Mouse (Mus musculus) limb, embryonic 15.5 days (tissue): ENCODE results near the gene Ints3. TPM values are rescaled to one million over a fixed set of nuclear protein-coding genes. Genes with fewer than 3 reads are reported as not detected.

ENCODE experiments used
- ATAC-seq: fragments of 200-750 bp; cut with Nextera tagmentation; 2 replicates; pipeline ENCODE4 v1.8.0; 2017; ENCODE audit warnings: low read depth, moderate TSS enrichment; ENCODE audit not compliant: insufficient number of reproducible peaks, low FRiP score, low TSS enrichment
- H3K27ac ChIP-seq: fragments of 300-500 bp; sonication (generic); 2 replicates; pipeline ENCODE4 v1.5.1; 2015; ENCODE audit warnings: moderate library complexity, mild to moderate bottlenecking, inconsistent platforms
- H3K27me3 ChIP-seq: fragments of 300-500 bp; sonication (generic); 2 replicates; pipeline ENCODE4 v1.6.1; 2015; ENCODE audit warnings: inconsistent platforms
- H3K36me3 ChIP-seq: fragments of 300-500 bp; sonication (generic); 2 replicates; pipeline ENCODE4 v1.6.1; 2015; ENCODE audit warnings: inconsistent platforms
- H3K4me1 ChIP-seq: fragments of 300-500 bp; sonication (generic); 2 replicates; pipeline ENCODE4 v1.6.1; 2015; ENCODE audit warnings: inconsistent platforms
- H3K4me2 ChIP-seq: fragments of 300-500 bp; sonication (generic); 2 replicates; pipeline ENCODE4 v1.6.1; 2015; ENCODE audit warnings: mild to moderate bottlenecking, inconsistent platforms
- H3K4me3 ChIP-seq: fragments of 300-500 bp; sonication (generic); 2 replicates; pipeline ENCODE4 v1.5.1; 2015; ENCODE audit warnings: mild to moderate bottlenecking, inconsistent platforms
- H3K9ac ChIP-seq: fragments of 300-500 bp; sonication (generic); 2 replicates; pipeline ENCODE4 v1.6.1; 2015; ENCODE audit warnings: inconsistent platforms
- H3K9me3 ChIP-seq: fragments of 300-500 bp; sonication (generic); 2 replicates; pipeline ENCODE4 v1.6.1; 2016; ENCODE audit warnings: inconsistent platforms
- WGBS: fragments of 180-500 bp; shearing (Covaris S2); methylation state at CpG from one replicate; pipeline ENCODE4 v1.1.7; 2015; 5-methylcytosine and 5-hydroxymethylcytosine counted together
- polyA plus RNA-seq: library from polyadenylated mRNA; unstranded; fragments of >200 nt; fragmentation: Nextera tagmentation; extraction: Ambion mirVana; gene quantifications from 2 replicates; pipeline ENCODE4 v1.2.1, GENCODE M21; 2015

Ints3 gene
- 25.6 and 28.0 TPM in 2 replicates for polyA plus RNA-seq

DNA sequence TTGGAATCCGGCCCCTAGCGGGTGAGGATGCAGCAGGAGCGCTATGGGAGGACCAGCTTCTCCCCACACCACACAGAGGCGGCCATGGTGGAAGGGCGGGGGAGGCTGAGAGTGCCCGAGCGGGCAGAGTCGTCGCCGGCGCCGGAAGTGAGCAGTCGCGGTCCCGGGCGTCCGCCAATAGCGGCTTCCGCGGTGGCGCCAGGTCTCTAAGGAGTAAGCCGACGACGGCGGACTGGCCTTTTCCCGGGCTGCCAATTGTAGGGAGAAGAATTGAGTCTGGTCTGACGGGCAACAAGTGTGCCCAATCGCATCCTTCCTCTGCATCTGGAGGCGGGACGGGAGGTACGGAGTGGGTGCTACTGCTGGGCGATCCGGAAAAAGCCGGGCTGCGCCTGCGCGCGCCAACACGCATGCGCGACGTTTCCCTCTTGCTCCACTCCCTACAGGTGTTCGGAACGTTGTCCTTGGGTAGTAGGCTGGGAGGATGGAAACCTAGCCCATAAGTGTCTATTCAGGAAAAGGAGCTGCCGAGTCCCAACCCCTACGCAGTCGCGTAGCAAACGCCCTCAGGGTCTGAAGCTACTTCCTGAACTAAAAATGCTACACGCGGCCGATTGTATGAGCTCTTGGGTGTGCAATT, at the start of gene Ints3:
Gene Ints3, minus strand, starts transcription at position 242 of the 640 bp plus-strand sequence.
- Histone ChIP-seq H3K27ac (peak within 1 kb of the TSS; percentile 97), H3K9me3 (no peaks in the 10 kb centered on the region), H3K27me3 (no peaks in the 10 kb centered on the region), H3K36me3 (no peaks in the 10 kb centered on the region), H3K4me3 (peak within 1 kb of the TSS; percentile 72), H3K4me1 (peaks cover 20% of the 10 kb centered on the region), H3K9ac (peak within 1 kb of the TSS; percentile 87), H3K4me2 (peak within 1 kb of the TSS; percentile 88)
- peak; percentile 100 for ATAC-seq
- under 1% methylated on average over 52 of the region's 52 CpGs for WGBS

DNA sequence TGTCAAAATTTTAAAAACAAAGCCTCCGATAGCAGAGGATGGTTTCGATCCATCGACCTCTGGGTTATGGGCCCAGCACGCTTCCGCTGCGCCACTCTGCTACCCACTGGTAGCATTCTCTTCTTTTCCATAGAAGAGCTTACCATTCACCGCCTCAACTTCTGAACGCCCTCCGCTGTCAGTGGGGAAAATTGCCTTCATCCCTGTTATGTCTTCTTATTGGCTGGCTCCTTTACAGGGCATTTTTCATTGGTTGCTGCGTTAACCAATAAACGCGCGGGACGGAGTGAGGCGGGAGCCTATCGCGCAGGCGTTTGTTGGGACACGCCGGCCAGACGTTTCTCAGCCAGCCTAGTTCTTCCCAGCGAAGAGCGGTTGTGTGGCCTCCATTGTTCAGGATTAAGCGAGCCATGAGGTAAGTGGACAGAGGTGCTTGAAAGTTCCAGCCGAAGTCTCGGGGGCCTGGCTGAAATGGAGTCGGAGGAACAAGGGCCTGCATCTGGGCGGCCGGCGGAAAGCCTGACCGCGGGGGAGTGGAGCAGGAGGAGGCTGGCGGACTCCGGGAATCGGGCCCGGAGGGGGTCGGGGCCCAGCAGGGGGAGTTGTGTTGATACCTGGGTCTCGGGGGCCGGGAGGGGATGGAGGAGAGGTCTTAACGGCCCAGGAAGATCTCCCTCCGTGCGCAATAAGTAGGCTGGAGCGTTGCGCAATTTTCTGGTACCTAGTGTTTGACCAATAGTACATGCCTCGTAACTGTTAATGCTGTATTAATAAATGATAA, 42.6 kb upstream of the Ints3 start, which contains the start of gene Ilf2:
Gene Ilf2, plus strand, starts transcription at position 296 of the 781 bp plus-strand sequence.
- peak within 1 kb of the TSS; percentile 86 for H3K9ac ChIP-seq
- peaks cover 27% of the 10 kb centered on the region for H3K36me3 ChIP-seq
- no peaks in the 10 kb centered on the region for H3K9me3 ChIP-seq
- H3K27ac ChIP-seq: peak within 1 kb of the TSS; percentile 93
- WGBS: under 1% methylated on average over 45 of the region's 45 CpGs
- peak within 1 kb of the TSS; percentile 60 for H3K4me2 ChIP-seq
- peaks cover 9% of the 10 kb centered on the region for H3K4me1 ChIP-seq
- ATAC-seq: peak; percentile 99
- H3K27me3 ChIP-seq: no peaks in the 10 kb centered on the region
- peak within 1 kb of the TSS; percentile 68 for H3K4me3 ChIP-seq

DNA sequence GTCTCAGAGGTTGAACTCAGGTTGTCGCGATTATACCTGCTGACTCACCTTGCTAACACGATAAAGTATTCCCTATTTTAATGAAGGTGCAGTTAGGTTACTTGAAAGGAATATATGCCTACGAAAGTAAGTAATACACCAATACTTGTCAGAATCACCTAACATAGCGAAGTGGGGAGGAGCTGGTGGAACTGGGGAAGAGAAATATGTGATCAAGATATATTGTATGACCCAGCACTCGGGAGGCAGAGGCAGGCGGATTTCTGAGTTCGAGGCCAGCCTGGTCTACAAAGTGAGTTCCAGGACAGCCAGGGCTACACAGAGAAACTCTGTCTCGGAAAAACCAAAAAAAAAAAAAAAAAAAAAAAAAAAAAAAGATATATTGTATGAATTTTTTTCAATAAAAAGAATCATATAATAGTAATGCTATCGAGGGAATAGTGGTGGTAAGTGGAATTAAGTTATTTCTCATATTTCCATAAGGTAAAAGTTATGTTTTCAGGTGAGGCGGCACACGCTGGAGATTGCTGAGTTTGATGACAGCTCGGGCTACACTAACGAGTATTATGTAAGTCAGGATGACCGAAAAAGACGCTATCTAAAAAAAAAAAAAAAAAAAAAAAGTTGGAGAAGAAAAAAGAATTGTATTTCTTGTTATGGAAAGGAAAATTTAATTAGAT, 41.9 kb upstream of the Ints3 start:
- peak overlapping the region; percentile 68 for H3K4me3 ChIP-seq
- no peak overlapping the region for H3K27ac ChIP-seq
- no peaks in the 10 kb centered on the region for H3K27me3 ChIP-seq
- peaks cover 19% of the 10 kb centered on the region for H3K36me3 ChIP-seq
- ATAC-seq: no peak
- H3K9me3 ChIP-seq: no peaks in the 10 kb centered on the region
- 40% methylated on average over 16 of the region's 16 CpGs for WGBS
- peaks cover 9% of the 10 kb centered on the region for H3K4me1 ChIP-seq
- H3K9ac ChIP-seq: no peak overlapping the region
- peak overlapping the region; percentile 30; the same call in 1 of the 2 replicates for H3K4me2 ChIP-seq

DNA sequence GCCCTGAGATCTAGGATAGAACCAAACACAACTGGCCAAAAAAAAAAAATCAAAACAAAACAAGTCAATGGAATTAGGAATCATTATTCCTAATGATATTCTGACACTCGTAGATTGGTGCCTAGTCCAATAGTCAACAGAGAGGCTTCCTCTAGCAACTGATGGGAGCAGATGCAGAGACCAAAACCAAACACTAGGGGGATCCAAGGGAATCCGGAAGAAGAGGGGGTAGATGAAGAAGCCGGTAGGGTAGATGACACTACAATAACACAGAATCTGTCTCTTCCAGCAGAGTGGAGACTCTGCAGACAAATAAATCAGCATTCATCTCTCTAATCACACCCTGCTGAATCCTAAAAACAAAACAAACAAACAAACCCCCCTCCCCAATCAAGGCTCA, 38.8 kb upstream of the Ints3 start:
- ATAC-seq: no peak
- peaks cover 7% of the 10 kb centered on the region for H3K4me1 ChIP-seq
- H3K27ac ChIP-seq: no peak overlapping the region
- no peak overlapping the region for H3K4me2 ChIP-seq
- WGBS: 24% methylated on average over 3 of the region's 3 CpGs
- H3K36me3 ChIP-seq: no peaks in the 10 kb centered on the region
- no peak overlapping the region for H3K9ac ChIP-seq
- no peaks in the 10 kb centered on the region for H3K9me3 ChIP-seq
- H3K4me3 ChIP-seq: no peak overlapping the region
- H3K27me3 ChIP-seq: no peaks in the 10 kb centered on the region

DNA sequence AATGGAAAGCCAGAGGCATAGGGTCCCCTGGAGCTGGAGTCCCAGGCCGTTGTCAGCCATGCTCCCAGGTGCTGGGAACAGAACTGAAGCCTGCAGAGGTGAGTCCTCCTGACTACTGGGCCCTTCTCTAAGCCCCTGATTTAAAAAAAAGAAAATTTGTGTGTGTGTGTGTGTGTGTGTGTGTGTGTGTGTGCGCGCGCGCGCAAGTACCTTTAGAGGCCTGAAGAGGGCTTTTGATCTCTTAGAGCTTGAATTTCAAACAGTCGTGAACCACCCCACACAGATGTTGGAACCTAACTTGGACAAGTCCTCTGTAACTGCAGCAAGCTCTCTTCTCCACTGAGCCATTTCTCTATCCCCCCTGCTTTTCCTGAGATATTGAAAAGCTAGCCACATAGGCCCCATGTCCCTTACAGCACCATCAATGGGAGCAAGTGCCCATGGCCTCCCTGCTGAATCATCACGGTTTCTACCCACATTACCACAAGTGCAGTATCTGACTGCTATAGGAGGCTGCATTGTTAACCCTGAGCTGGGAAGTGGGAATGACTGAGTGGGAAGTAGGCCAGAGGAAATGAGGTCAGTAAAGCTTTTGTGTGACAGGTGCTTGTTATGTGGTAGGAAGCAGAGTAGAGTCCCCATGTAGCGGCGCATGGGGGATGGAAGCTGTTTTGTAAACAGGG, 34.3 kb upstream of the Ints3 start:
- Histone ChIP-seq H3K27ac (no peak overlapping the region), H3K36me3 (no peaks in the 10 kb centered on the region), H3K4me2 (no peak overlapping the region), H3K27me3 (peaks cover 35% of the 10 kb centered on the region), H3K9me3 (no peaks in the 10 kb centered on the region), H3K4me3 (no peak overlapping the region), H3K9ac (no peak overlapping the region), H3K4me1 (peaks cover 20% of the 10 kb centered on the region)
- WGBS: 91% methylated on average over 10 of the region's 10 CpGs
- no peak for ATAC-seq

DNA sequence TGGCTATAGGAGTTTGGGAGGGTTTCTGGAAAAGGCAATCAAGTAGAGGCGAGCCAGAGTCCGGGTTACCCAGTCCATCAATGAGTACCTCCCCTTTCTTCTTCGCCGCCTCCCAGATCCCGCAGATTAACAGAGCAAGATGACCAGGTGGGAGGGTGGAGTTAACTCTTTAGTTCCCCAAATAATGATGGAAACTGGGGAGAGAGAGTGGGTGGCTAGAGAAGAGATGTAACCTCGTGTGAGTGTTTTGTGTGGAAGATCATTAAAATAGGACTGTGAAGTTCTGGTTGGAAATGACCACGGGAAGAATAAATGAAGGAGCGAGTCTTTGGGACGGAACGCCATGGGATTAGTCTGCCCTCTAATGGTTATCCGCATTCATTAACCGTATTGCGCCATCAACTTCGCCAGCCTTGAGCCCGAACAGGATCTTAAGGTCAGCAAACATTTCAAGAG, 32.9 kb upstream of the Ints3 start:
- no peaks in the 10 kb centered on the region for H3K9me3 ChIP-seq
- H3K4me1 ChIP-seq: peaks cover 20% of the 10 kb centered on the region
- no peaks in the 10 kb centered on the region for H3K36me3 ChIP-seq
- ATAC-seq: no peak
- no peak overlapping the region for H3K9ac ChIP-seq
- 1% methylated on average over 15 of the region's 15 CpGs for WGBS
- peak overlapping the region; percentile 93 for H3K4me2 ChIP-seq
- H3K27me3 ChIP-seq: peaks cover 49% of the 10 kb centered on the region
- H3K27ac ChIP-seq: no peak overlapping the region
- H3K4me3 ChIP-seq: peak overlapping the region; percentile 48

DNA sequence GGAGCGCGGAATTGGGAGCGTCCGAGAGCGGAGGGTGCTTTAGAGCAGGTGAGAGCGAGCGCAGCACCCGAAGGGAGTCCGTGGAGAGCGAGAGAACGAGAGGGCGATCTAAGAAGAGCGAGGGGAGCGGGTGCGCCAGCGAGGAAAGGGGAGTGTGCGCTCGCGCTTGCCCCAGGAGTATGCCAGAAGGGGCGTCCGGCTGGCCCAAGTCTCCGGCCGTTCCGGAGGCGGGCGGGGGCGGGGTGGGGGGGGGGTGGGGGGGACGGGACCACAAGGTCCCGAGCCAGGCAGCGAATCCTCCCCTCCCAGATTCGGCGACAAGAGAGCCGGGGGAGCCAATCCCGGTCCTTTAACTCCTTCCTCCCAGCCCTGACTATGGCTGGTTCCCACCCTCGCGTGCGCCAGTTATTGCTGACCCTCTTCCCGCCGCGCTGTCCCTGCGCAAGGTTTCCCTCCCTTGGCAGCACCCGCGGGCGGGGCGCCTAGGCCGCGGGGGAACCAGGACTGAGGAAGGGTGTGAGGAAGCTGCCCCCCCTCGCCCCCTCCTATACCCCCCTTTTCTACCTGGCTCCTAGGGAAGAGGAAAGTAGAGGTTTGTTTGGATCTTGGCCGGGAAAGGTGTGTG, 32.4 kb upstream of the Ints3 start, which contains the start of gene Npr1:
Gene Npr1, minus strand, starts transcription at position 181 of the 625 bp plus-strand sequence.
- Histone ChIP-seq H3K27ac (no peak within 1 kb of the TSS), H3K27me3 (peaks cover 50% of the 10 kb centered on the region), H3K9me3 (no peaks in the 10 kb centered on the region), H3K4me2 (peak within 1 kb of the TSS; percentile 93), H3K9ac (peak within 1 kb of the TSS; percentile 31), H3K4me1 (peaks cover 20% of the 10 kb centered on the region), H3K4me3 (peak within 1 kb of the TSS; percentile 48), H3K36me3 (no peaks in the 10 kb centered on the region)
- ATAC-seq: no peak
- under 1% methylated on average over 37 of the region's 49 CpGs for WGBS

DNA sequence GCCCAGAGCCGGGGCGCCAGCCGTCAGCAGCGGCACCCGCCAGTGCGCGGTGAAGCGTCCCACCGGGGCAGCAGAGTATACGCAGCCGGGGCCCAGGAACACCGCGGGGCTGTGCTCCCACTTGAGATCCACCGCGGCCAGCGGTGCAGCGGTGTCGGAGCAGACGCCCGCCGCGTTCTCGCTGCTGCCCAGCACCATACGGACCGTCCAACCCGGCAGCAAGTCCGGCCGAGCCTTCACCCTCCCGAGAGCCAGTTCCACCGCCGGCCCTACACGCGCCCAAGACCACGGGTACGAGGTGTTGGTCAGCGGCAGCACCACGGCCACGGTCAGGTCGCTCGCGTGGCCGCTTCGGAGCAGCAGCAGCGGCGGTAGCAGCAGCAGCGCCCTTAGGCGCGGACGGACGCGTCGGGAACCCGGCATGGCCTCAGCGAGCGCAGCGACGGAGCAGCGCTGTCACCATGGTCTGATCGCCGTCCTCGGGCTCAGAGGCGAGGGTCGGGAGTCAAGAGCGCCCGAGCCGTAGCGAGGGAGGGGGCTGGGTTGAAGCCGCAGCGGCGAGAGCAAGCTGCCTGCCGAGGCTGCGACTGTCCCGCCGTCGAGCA, 31.8 kb upstream of the Ints3 start:
- under 1% methylated on average over 75 of the region's 75 CpGs for WGBS
- Histone ChIP-seq H3K27me3 (peaks cover 50% of the 10 kb centered on the region), H3K9me3 (no peaks in the 10 kb centered on the region), H3K4me1 (peaks cover 20% of the 10 kb centered on the region), H3K4me3 (peak overlapping the region; percentile 48), H3K9ac (peak overlapping the region; percentile 31), H3K36me3 (no peaks in the 10 kb centered on the region), H3K4me2 (peak overlapping the region; percentile 93), H3K27ac (no peak overlapping the region)
- ATAC-seq: no peak

DNA sequence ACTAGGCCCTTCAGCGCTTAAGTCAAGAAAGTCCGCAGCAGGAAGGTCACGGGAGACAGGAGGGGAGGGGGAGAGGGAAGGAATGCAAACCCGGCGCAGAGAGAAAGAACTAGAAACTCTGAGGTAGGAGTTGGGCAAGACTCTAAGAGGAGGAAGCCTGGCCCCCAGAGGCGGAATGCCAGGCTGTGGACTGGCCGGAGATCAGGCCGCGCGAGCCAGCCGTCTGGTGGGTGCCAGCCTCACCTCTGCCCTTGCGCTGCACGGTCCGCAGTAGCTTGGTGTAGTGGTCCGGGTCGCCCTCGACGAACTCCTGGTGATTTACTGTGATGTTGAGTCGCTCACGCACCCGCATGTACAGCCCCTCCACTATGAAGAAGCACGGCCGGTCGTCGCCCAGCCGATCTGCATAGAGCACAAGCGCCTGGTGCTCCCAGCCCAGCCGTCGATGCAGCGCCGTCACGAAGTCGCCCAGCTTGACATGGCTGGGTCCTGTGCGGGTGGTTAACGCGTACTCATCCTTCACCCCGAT, 31.2 kb upstream of the Ints3 start:
- Histone ChIP-seq H3K9ac (peak overlapping the region; percentile 31; the same call in 1 of the 2 replicates), H3K36me3 (no peaks in the 10 kb centered on the region), H3K4me2 (peak overlapping the region; percentile 93), H3K27ac (no peak overlapping the region), H3K9me3 (no peaks in the 10 kb centered on the region), H3K4me3 (peak overlapping the region; percentile 48), H3K27me3 (peaks cover 50% of the 10 kb centered on the region), H3K4me1 (peaks cover 20% of the 10 kb centered on the region)
- no peak for ATAC-seq
- WGBS: 17% methylated on average over 37 of the region's 37 CpGs

DNA sequence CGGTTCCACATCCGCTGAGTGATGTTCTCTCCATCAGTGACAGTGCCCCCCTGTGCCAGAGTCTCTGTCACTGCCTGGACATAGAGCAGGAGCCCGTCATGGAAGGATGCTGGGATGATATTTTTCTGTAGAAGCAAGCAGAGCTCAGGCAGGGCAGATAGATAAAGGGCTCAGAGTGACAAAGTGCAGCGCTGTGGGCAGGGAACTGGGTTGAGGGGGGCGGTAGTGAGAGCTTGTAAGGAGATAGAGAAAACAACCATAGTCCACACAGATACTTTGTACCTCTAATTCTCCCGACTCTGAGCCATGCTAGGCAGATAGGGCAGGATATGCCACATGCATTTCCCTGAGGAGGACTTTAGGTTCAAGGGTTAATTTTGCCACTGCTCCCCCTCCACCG, 29.2 kb upstream of the Ints3 start:
- H3K27ac ChIP-seq: no peak overlapping the region
- peaks cover 20% of the 10 kb centered on the region for H3K4me1 ChIP-seq
- 36% methylated on average over 7 of the region's 7 CpGs for WGBS
- no peaks in the 10 kb centered on the region for H3K36me3 ChIP-seq
- H3K9ac ChIP-seq: no peak overlapping the region
- no peak for ATAC-seq
- no peak overlapping the region for H3K4me3 ChIP-seq
- no peaks in the 10 kb centered on the region for H3K9me3 ChIP-seq
- H3K4me2 ChIP-seq: no peak overlapping the region
- H3K27me3 ChIP-seq: peaks cover 50% of the 10 kb centered on the region
